Mouse (Mus musculus) left cerebral cortex, adult 2 months (tissue): ENCODE results near the gene Me3. TPM values are rescaled to one million over a fixed set of nuclear protein-coding genes. Genes with fewer than 3 reads are reported as not detected.

ENCODE experiments used
- DNase-seq, 2 experiments: peaks; one replicate each; pipeline ENCODE4 v3.0.0; 2021 to 2022; ENCODE audit warnings: low spot score in 2 of 2, mixed read lengths in 1 of 2; ENCODE audit errors: extremely low spot score in 1 of 2
- H3K27ac ChIP-seq: fragments of 200-600 bp; 2 replicates; pipeline ENCODE4 v1.8.1; 2022
- H3K4me3 ChIP-seq: fragments of 200-600 bp; 2 replicates; pipeline ENCODE4 v1.8.1; 2022
- CTCF ChIP-seq: fragments of 200-600 bp; IDR thresholded peaks from 2 replicates; pipeline ENCODE4 v1.8.1; 2022; ENCODE audit warnings: antibody characterized with exemption, mild to moderate bottlenecking, moderate library complexity
- intact Hi-C: fragments of 180-260 bp; cut with DNase I; formaldehyde crosslinking; loops from one replicate; pipeline ENCODE4 v1.15.1; 2025
- total RNA-seq, 2 experiments: library from RNA; stranded (reverse); gene quantifications; 2 replicates each; pipeline ENCODE4 v1.2.3; 2021

The Me3 gene
- total RNA-seq, 2 experiments from 2014 or later, result 94.9 to 100 TPM

GRCm38 (mm10) chr7:89891856-89892255 lies 259.7 kb downstream of the Me3 start:
- Histone ChIP-seq H3K4me3 (no peak overlapping the region), H3K27ac (no peak overlapping the region)
- DNase-seq, result no peak
- TF ChIP-seq CTCF, result peak; percentile 40
- intact Hi-C loops, result no loop called here

GRCm38 (mm10) chr7:89903007-89903406 lies 270.8 kb downstream of the Me3 start:
- no peak for TF ChIP-seq CTCF
- Histone ChIP-seq H3K27ac (no peak overlapping the region), H3K4me3 (no peak overlapping the region)
- intact Hi-C loops, result no loop called here
- DNase-seq, result no peak

- intact Hi-C loops, result no loop called here
- TF ChIP-seq CTCF, result no peak
- no peak within 1 kb of the TSS for H3K27ac ChIP-seq
- no peak for DNase-seq
- H3K4me3 ChIP-seq, result no peak within 1 kb of the TSS
Observed at GRCm38 (mm10) chr7:89903442-89904343, 271.5 kb downstream of the Me3 start, which contains the start of gene Ccdc81. Ccdc81 (minus strand) TSS chr7:89903629.

Other genes starting within 250 kb of the Me3 start
- 10 to 100 TPM; 64.7 to 65.6 TPM for gene Tmem135, start 228.2 kb upstream of the Me3 start, total RNA-seq
- 1 to 10 TPM; 7.0 to 8.4 TPM for gene Fzd4, start 228.0 kb upstream of the Me3 start, total RNA-seq
- gene Prss23, start 105.2 kb upstream of the Me3 start, total RNA-seq, result 10 to 100 TPM; 17.4 to 20.6 TPM